Mouse (Mus musculus): Measurements from ENCODE around the gene S100a1.

Gene S100a1

DNA sequence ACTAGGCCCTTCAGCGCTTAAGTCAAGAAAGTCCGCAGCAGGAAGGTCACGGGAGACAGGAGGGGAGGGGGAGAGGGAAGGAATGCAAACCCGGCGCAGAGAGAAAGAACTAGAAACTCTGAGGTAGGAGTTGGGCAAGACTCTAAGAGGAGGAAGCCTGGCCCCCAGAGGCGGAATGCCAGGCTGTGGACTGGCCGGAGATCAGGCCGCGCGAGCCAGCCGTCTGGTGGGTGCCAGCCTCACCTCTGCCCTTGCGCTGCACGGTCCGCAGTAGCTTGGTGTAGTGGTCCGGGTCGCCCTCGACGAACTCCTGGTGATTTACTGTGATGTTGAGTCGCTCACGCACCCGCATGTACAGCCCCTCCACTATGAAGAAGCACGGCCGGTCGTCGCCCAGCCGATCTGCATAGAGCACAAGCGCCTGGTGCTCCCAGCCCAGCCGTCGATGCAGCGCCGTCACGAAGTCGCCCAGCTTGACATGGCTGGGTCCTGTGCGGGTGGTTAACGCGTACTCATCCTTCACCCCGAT is 49.6 kb downstream of the S100a1 start:
- DNase-seq: no peak

DNA sequence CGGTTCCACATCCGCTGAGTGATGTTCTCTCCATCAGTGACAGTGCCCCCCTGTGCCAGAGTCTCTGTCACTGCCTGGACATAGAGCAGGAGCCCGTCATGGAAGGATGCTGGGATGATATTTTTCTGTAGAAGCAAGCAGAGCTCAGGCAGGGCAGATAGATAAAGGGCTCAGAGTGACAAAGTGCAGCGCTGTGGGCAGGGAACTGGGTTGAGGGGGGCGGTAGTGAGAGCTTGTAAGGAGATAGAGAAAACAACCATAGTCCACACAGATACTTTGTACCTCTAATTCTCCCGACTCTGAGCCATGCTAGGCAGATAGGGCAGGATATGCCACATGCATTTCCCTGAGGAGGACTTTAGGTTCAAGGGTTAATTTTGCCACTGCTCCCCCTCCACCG is 51.6 kb downstream of the S100a1 start:
- no peak for DNase-seq

DNA sequence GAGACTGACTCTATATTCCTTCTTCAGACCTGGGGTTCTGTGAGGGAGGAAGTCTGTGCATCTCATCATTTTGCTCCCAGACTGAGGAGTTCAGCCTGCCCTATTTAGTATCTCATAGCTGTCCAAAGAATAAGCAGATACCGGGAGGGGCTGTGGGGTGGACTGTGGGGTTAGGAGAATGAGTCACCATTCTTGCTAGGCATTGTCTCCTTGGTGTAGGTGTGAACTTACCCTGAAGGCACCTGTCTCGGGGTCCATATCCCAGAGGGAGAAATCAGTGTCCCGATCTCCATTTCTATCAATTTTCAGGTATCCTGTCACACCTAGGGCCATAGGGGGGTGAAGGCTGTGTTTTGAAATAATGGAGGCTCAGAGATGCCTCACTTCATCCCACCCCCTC is 52.3 kb downstream of the S100a1 start:
- DNase-seq: no peak

Measured in right cerebral cortex, postnatal 25 days (tissue).